Mouse (Mus musculus) testis, adult 2 months (tissue): ENCODE measurements around the gene Uvrag.

Experiments
- CTCF ChIP-seq: fragments of 200-500 bp; IDR thresholded peaks from 2 replicates; pipeline ENCODE4 v1.5.1; 2012; ENCODE audit warnings: low read depth, mild to moderate bottlenecking, inconsistent platforms, low read length, moderate library complexity; ENCODE audit not compliant: control insufficient read depth, insufficient read depth, insufficient replicate concordance
- POLR2A ChIP-seq: fragments of 200-500 bp; IDR thresholded peaks from 2 replicates; pipeline ENCODE4 v1.6.1; 2012; ENCODE audit warnings: low read depth, mild to moderate bottlenecking, inconsistent platforms, low read length, moderate library complexity; ENCODE audit not compliant: control insufficient read depth

DNA sequence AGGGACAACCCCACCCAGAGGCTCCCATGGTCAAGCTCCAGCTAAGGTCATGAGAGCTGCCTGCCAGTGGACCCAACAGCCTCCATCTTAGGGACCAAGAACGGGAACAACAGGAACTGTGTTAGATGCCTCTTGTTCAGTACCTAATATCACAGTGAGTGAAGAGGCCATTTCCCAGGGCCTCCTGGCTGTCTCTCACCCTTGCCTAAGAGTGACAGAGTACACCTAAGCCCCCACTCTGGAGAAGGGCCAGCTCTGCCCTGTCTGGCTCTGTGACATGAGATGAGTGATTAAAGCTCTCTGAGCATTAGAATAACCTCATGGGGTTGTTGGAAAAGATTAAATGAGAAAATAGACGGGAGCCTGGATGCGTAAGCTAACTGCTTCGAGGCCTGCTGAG, 33.1 kb upstream of the Uvrag start:
- TF ChIP-seq CTCF (no peak), POLR2A (no peak)
